Comparison of ENCODE assay signal across 16 mouse cellular contexts in the genomic region with DNA sequence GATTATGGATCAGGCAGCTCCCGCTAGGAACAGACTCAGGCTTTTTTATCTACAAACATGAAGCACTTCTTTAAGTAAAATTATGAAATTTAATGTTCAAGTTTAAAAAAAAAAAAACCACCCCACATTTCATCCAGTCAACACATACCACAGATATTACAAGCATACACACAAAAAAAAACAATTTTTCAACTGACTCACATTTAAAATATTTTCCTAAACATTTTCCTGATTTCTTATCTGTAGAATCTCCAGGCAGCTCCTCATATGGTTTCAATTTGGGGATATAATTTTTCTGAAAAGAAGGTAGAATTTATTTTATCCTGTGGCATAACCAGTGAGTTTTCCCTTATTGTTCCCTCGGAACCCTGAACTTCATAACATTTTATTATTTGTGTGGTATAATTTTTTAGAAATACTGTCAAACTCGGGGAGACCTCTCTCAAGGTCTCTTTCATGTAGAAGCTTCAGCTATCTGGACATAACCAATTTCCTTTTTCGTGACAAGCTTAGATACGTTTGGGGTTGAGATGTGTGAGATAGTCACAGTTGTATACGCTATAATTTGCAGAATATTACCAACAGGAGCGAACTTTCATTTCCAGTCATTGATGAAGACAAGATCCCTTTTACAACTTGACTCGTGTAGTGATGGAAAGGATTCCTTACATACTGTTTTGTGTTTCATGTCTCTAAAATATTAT.
"Had no signal": no experiment of that assay in that cellular context is flagged by ENCODE, and none has a peak within 500 bp of the region (broad histone marks: within the 10 kb centered on the region; RNA-seq: fewer than 3 reads in every experiment).

No protein-coding gene starts in this region.

- H3K4me1 ChIP-seq: neural tube, embryonic 12.5 days; neural tube, embryonic 13.5 days; neural tube, embryonic 15.5 days; stomach, embryonic 15.5 days had no signal

- DNase-seq: retina, postnatal 1 day; right cerebral cortex, adult 18-20 months; right cerebral cortex, postnatal 14 days; right cerebral cortex, postnatal 25 days; right cerebral cortex, postnatal 4 days; spleen, adult 18-20 months; thymus, adult 18-20 months; thymus, adult 2 months; thymus, postnatal 14 days; thymus, postnatal 25 days; thymus, postnatal 36 days had no signal

- H3K27ac ChIP-seq: neural tube, embryonic 12.5 days; neural tube, embryonic 13.5 days; neural tube, embryonic 15.5 days; stomach, embryonic 15.5 days; stomach, postnatal 0 days had no signal

- H3K9ac ChIP-seq: neural tube, embryonic 12.5 days; neural tube, embryonic 13.5 days; neural tube, embryonic 15.5 days; stomach, embryonic 15.5 days had no signal

- H3K9me3 ChIP-seq: neural tube, embryonic 12.5 days; neural tube, embryonic 13.5 days; neural tube, embryonic 15.5 days; stomach, embryonic 15.5 days had no signal

- H3K4me3 ChIP-seq: neural tube, embryonic 12.5 days; neural tube, embryonic 13.5 days; neural tube, embryonic 15.5 days; stomach, embryonic 15.5 days had no signal

- H3K27me3 ChIP-seq: neural tube, embryonic 12.5 days; neural tube, embryonic 13.5 days; neural tube, embryonic 15.5 days; stomach, embryonic 15.5 days had no signal

- H3K36me3 ChIP-seq: neural tube, embryonic 12.5 days; neural tube, embryonic 13.5 days; neural tube, embryonic 15.5 days; stomach, embryonic 15.5 days had no signal
